Mouse (Mus musculus): ENCODE measurements around the gene Oxtr. TPM values are rescaled to one million over a fixed set of nuclear protein-coding genes. Genes with fewer than 3 reads are reported as not detected.

The Oxtr gene
- polyA plus RNA-seq, 1 experiment from 2014 or later, result 0.10 TPM

GRCm38 (mm10) chr6:112499456-112499855 lies 9.7 kb upstream of the Oxtr start:
- H3K4me3 ChIP-seq, result no peak overlapping the region
- no peaks in the 10 kb centered on the region for H3K36me3 ChIP-seq
- no peaks in the 10 kb centered on the region for H3K9me3 ChIP-seq (replicated peaks)
- H3K9ac ChIP-seq, result no peak overlapping the region
- 78% methylated on average over 2 of the region's 2 CpGs for WGBS
- peaks cover 53% of the 10 kb centered on the region for H3K27me3 ChIP-seq (replicated peaks)
- ATAC-seq (ENCODE audit: insufficient number of reproducible peaks, low FRiP score), result no peak
- no peaks in the 10 kb centered on the region for H3K4me1 ChIP-seq (replicated peaks)
- H3K4me2 ChIP-seq, result no peak overlapping the region
- no peak overlapping the region for H3K27ac ChIP-seq (ENCODE audit: poor library complexity, severe bottlenecking)

GRCm38 (mm10) chr6:112498716-112499115 lies 9.0 kb upstream of the Oxtr start:
- peaks cover 51% of the 10 kb centered on the region for H3K27me3 ChIP-seq (replicated peaks)
- H3K9me3 ChIP-seq (replicated peaks), result no peaks in the 10 kb centered on the region
- no peaks in the 10 kb centered on the region for H3K36me3 ChIP-seq
- H3K9ac ChIP-seq, result no peak overlapping the region
- 87% methylated on average over 3 of the region's 3 CpGs for WGBS
- H3K27ac ChIP-seq (ENCODE audit: poor library complexity, severe bottlenecking), result no peak overlapping the region
- no peak overlapping the region for H3K4me2 ChIP-seq
- no peaks in the 10 kb centered on the region for H3K4me1 ChIP-seq (replicated peaks)
- no peak for ATAC-seq (ENCODE audit: insufficient number of reproducible peaks, low FRiP score)
- H3K4me3 ChIP-seq, result no peak overlapping the region

GRCm38 (mm10) chr6:112497456-112497855 lies 7.7 kb upstream of the Oxtr start:
- no peaks in the 10 kb centered on the region for H3K4me1 ChIP-seq (replicated peaks)
- no peaks in the 10 kb centered on the region for H3K36me3 ChIP-seq
- H3K4me2 ChIP-seq, result no peak overlapping the region
- no peak overlapping the region for H3K27ac ChIP-seq (ENCODE audit: poor library complexity, severe bottlenecking)
- ATAC-seq (ENCODE audit: insufficient number of reproducible peaks, low FRiP score), result no peak
- WGBS, result 28% methylated on average over 2 of the region's 2 CpGs
- H3K9me3 ChIP-seq (replicated peaks), result no peaks in the 10 kb centered on the region
- no peak overlapping the region for H3K9ac ChIP-seq
- no peak overlapping the region for H3K4me3 ChIP-seq
- peaks cover 50% of the 10 kb centered on the region for H3K27me3 ChIP-seq (replicated peaks)

GRCm38 (mm10) chr6:112496291-112497060 lies 6.7 kb upstream of the Oxtr start:
- no peak overlapping the region for H3K4me2 ChIP-seq
- H3K36me3 ChIP-seq, result no peaks in the 10 kb centered on the region
- no peak overlapping the region for H3K27ac ChIP-seq (ENCODE audit: poor library complexity, severe bottlenecking)
- no peak for ATAC-seq (ENCODE audit: insufficient number of reproducible peaks, low FRiP score)
- no peaks in the 10 kb centered on the region for H3K9me3 ChIP-seq (replicated peaks)
- WGBS, result 75% methylated on average over 8 of the region's 8 CpGs
- no peaks in the 10 kb centered on the region for H3K4me1 ChIP-seq (replicated peaks)
- H3K9ac ChIP-seq, result no peak overlapping the region
- peaks cover 51% of the 10 kb centered on the region for H3K27me3 ChIP-seq (replicated peaks)
- H3K4me3 ChIP-seq, result no peak overlapping the region

- Histone ChIP-seq H3K36me3 (no peaks in the 10 kb centered on the region), H3K9ac (no peak overlapping the region), H3K27me3 (replicated peaks) (peaks cover 55% of the 10 kb centered on the region), H3K4me3 (no peak overlapping the region), H3K4me1 (replicated peaks) (peaks cover 6% of the 10 kb centered on the region), H3K9me3 (replicated peaks) (no peaks in the 10 kb centered on the region), H3K4me2 (no peak overlapping the region), H3K27ac (ENCODE audit: poor library complexity, severe bottlenecking) (no peak overlapping the region)
- no peak for ATAC-seq (ENCODE audit: insufficient number of reproducible peaks, low FRiP score)
- 57% methylated on average over 4 of the region's 4 CpGs for WGBS
These were observed 5.5 kb upstream of the Oxtr start for GRCm38 (mm10) chr6:112495219-112495618.

- WGBS, result 60% methylated on average over 10 of the region's 10 CpGs
- H3K9ac ChIP-seq, result no peak overlapping the region
- no peak overlapping the region for H3K4me2 ChIP-seq
- peaks cover 58% of the 10 kb centered on the region for H3K27me3 ChIP-seq (replicated peaks)
- H3K27ac ChIP-seq (ENCODE audit: poor library complexity, severe bottlenecking), result no peak overlapping the region
- peaks cover 11% of the 10 kb centered on the region for H3K4me1 ChIP-seq (replicated peaks)
- H3K4me3 ChIP-seq, result no peak overlapping the region
- ATAC-seq (ENCODE audit: insufficient number of reproducible peaks, low FRiP score), result no peak
- H3K9me3 ChIP-seq (replicated peaks), result no peaks in the 10 kb centered on the region
- H3K36me3 ChIP-seq, result no peaks in the 10 kb centered on the region
These were observed 4.9 kb upstream of the Oxtr start for GRCm38 (mm10) chr6:112494620-112495081.

GRCm38 (mm10) chr6:112493371-112493770 lies 3.6 kb upstream of the Oxtr start:
- Histone ChIP-seq H3K36me3 (no peaks in the 10 kb centered on the region), H3K9me3 (replicated peaks) (no peaks in the 10 kb centered on the region), H3K4me3 (no peak overlapping the region), H3K4me2 (no peak overlapping the region), H3K27me3 (replicated peaks) (peaks cover 65% of the 10 kb centered on the region), H3K4me1 (replicated peaks) (peaks cover 21% of the 10 kb centered on the region), H3K27ac (ENCODE audit: poor library complexity, severe bottlenecking) (no peak overlapping the region), H3K9ac (no peak overlapping the region)
- ATAC-seq (ENCODE audit: insufficient number of reproducible peaks, low FRiP score), result no peak
- WGBS, result 82% methylated on average over 9 of the region's 9 CpGs

GRCm38 (mm10) chr6:112492656-112493055 lies 2.9 kb upstream of the Oxtr start:
- Histone ChIP-seq H3K27me3 (replicated peaks) (peaks cover 66% of the 10 kb centered on the region), H3K4me1 (replicated peaks) (peaks cover 21% of the 10 kb centered on the region), H3K9me3 (replicated peaks) (no peaks in the 10 kb centered on the region), H3K4me2 (no peak overlapping the region), H3K9ac (no peak overlapping the region), H3K27ac (ENCODE audit: poor library complexity, severe bottlenecking) (no peak overlapping the region), H3K4me3 (no peak overlapping the region), H3K36me3 (no peaks in the 10 kb centered on the region)
- no peak for ATAC-seq (ENCODE audit: insufficient number of reproducible peaks, low FRiP score)
- WGBS, result 82% methylated on average over 6 of the region's 6 CpGs

GRCm38 (mm10) chr6:112491521-112491920 lies 1.8 kb upstream of the Oxtr start:
- Histone ChIP-seq H3K9ac (no peak overlapping the region), H3K4me3 (no peak overlapping the region), H3K27ac (ENCODE audit: poor library complexity, severe bottlenecking) (no peak overlapping the region), H3K36me3 (no peaks in the 10 kb centered on the region), H3K4me2 (no peak overlapping the region), H3K9me3 (replicated peaks) (no peaks in the 10 kb centered on the region), H3K4me1 (replicated peaks) (peaks cover 21% of the 10 kb centered on the region), H3K27me3 (replicated peaks) (peaks cover 71% of the 10 kb centered on the region)
- WGBS, result 78% methylated on average over 8 of the region's 8 CpGs
- no peak for ATAC-seq (ENCODE audit: insufficient number of reproducible peaks, low FRiP score)

- ATAC-seq (ENCODE audit: insufficient number of reproducible peaks, low FRiP score), result 0 out of 2 replicates have a peak, but pooled peaks have one; percentile 20
- Histone ChIP-seq H3K27me3 (replicated peaks) (peaks cover 72% of the 10 kb centered on the region), H3K36me3 (no peaks in the 10 kb centered on the region), H3K9ac (peak overlapping the region; percentile 52), H3K4me2 (peak overlapping the region; percentile 79), H3K4me1 (replicated peaks) (peaks cover 21% of the 10 kb centered on the region), H3K4me3 (peak overlapping the region; percentile 46), H3K9me3 (replicated peaks) (no peaks in the 10 kb centered on the region), H3K27ac (ENCODE audit: poor library complexity, severe bottlenecking) (no peak overlapping the region)
- WGBS, result 2% methylated on average over 35 of the region's 35 CpGs
These were observed 991 bp upstream of the Oxtr start for GRCm38 (mm10) chr6:112490625-112491242.

- peak overlapping the region; percentile 46 for H3K4me3 ChIP-seq
- no peak overlapping the region for H3K27ac ChIP-seq (ENCODE audit: poor library complexity, severe bottlenecking)
- H3K4me1 ChIP-seq (replicated peaks), result peaks cover 21% of the 10 kb centered on the region
- peak overlapping the region; percentile 79 for H3K4me2 ChIP-seq
- no peaks in the 10 kb centered on the region for H3K36me3 ChIP-seq
- H3K9me3 ChIP-seq (replicated peaks), result no peaks in the 10 kb centered on the region
- WGBS, result 8% methylated on average over 72 of the region's 72 CpGs
- ATAC-seq (ENCODE audit: insufficient number of reproducible peaks, low FRiP score), result 0 out of 2 replicates have a peak, but pooled peaks have one; percentile 24
- H3K27me3 ChIP-seq (replicated peaks), result peaks cover 83% of the 10 kb centered on the region
- peak overlapping the region; percentile 56 for H3K9ac ChIP-seq
These were observed 398 bp downstream of the Oxtr start for GRCm38 (mm10) chr6:112489181-112489909.
